Mouse (Mus musculus) bone marrow macrophage, adult 2 months (primary cell): ENCODE results near the gene Cnn3.

ENCODE experiments used
- CTCF ChIP-seq: IDR thresholded peaks from 2 replicates; pipeline ENCODE4 v1.5.1; 2012; ENCODE audit warnings: low read depth, mild to moderate bottlenecking, low read length, moderate library complexity
- POLR2A ChIP-seq: IDR thresholded peaks from 2 replicates; pipeline ENCODE4 v1.6.1; 2012; ENCODE audit warnings: mild to moderate bottlenecking, low read depth, low read length, borderline replicate concordance

- TF ChIP-seq CTCF (no peak), POLR2A (no peak)
Measured at GRCm38 (mm10) chr3:121422405-121422804, 3.9 kb upstream of the Cnn3 start.
